Mouse (Mus musculus): Measurements from ENCODE around the gene Klhl35.

- no peak for TF ChIP-seq CTCF (IDR thresholded peaks at IDR 0.05; ENCODE audit: insufficient read depth, low read length)
- no peak for TF ChIP-seq POLR2A (IDR thresholded peaks at IDR 0.05; ENCODE audit: borderline replicate concordance, extremely low read depth, low read depth, low read length)
Measured at GRCm38 (mm10) chr7:99448619-99449018, 17.2 kb upstream of the Klhl35 start.
